Mouse (Mus musculus) forebrain, embryonic 14.5 days (tissue): ENCODE results near the gene Fry. TPM values are rescaled to one million over a fixed set of nuclear protein-coding genes. Genes with fewer than 3 reads are reported as not detected.

Source experiments
- ATAC-seq: fragments of 200-750 bp; cut with Nextera tagmentation; 2 replicates; pipeline ENCODE4 v1.8.0; 2017; ENCODE audit warnings: mild to moderate bottlenecking, moderate library complexity
- DNase-seq: peaks from one replicate; pipeline ENCODE4 v3.0.0-alpha.2; 2015; ENCODE audit warnings: low spot score
- H3K27ac ChIP-seq: fragments of 300-500 bp; sonication (generic); 2 replicates; pipeline ENCODE4 v1.5.1; 2014; ENCODE audit warnings: low read depth, mild to moderate bottlenecking, control low read depth, low read length, moderate library complexity
- H3K27me3 ChIP-seq: fragments of 300-500 bp; sonication (generic); replicated peaks from 2 replicates; pipeline ENCODE4 v1.6.1; 2014; ENCODE audit warnings: low read length, control low read depth, mixed read lengths; ENCODE audit not compliant: control insufficient read depth, insufficient read depth
- H3K36me3 ChIP-seq: fragments of 300-500 bp; sonication (generic); 2 replicates; pipeline ENCODE4 v1.6.1; 2014; ENCODE audit warnings: low read length, control low read depth; ENCODE audit not compliant: control insufficient read depth, insufficient read depth
- H3K4me1 ChIP-seq: fragments of 300-500 bp; sonication (generic); 2 replicates; pipeline ENCODE4 v1.6.1; 2014; ENCODE audit warnings: antibody characterized with exemption, low read length, control low read depth; ENCODE audit not compliant: control insufficient read depth, insufficient read depth
- H3K4me2 ChIP-seq: fragments of 300-500 bp; sonication (generic); 2 replicates; pipeline ENCODE4 v1.6.1; 2014; ENCODE audit warnings: mild to moderate bottlenecking, control low read depth, low read length
- H3K4me3 ChIP-seq: fragments of 300-500 bp; sonication (generic); 2 replicates; pipeline ENCODE4 v1.5.1; 2014; ENCODE audit warnings: low read depth, low read length, control low read depth
- H3K9ac ChIP-seq: fragments of 300-500 bp; sonication (generic); 2 replicates; pipeline ENCODE4 v1.6.1; 2014; ENCODE audit warnings: mild to moderate bottlenecking, low read length, control low read depth, moderate library complexity
- H3K9me3 ChIP-seq: fragments of 300-500 bp; sonication (generic); replicated peaks from 2 replicates; pipeline ENCODE4 v1.6.1; 2016; ENCODE audit warnings: low read length, control low read depth, mixed read lengths; ENCODE audit not compliant: control insufficient read depth
- WGBS: fragments of 180-500 bp; shearing (Covaris S2); extraction: QIAGEN DNeasy Blood & Tissue Kit; methylation state at CpG from one replicate; pipeline ENCODE4 v1.1.7; 2014; 5-methylcytosine and 5-hydroxymethylcytosine counted together
- polyA plus RNA-seq: library from polyadenylated mRNA; unstranded; fragments of >200 nt; fragmentation: Nextera tagmentation; extraction: Ambion mirVana; gene quantifications from 2 replicates; pipeline ENCODE4 v1.2.1, GENCODE M21; 2014

The Fry gene
- polyA plus RNA-seq, 1 experiment from 2014 or later = 27.4 TPM

GRCm38 (mm10) chr5:150101789-150102188 is 16.7 kb upstream of the Fry start:
- ATAC-seq (no peak), DNase-seq (no peak)
- 90% methylated on average over 11 of the region's 11 CpGs for WGBS

GRCm38 (mm10) chr5:150106358-150106757 is 12.1 kb upstream of the Fry start:
- Histone ChIP-seq H3K36me3 (no peaks in the 10 kb centered on the region), H3K27me3 (no peaks in the 10 kb centered on the region), H3K4me1 (no peaks in the 10 kb centered on the region), H3K27ac (no peak overlapping the region), H3K9me3 (no peaks in the 10 kb centered on the region), H3K4me3 (no peak overlapping the region), H3K4me2 (no peak overlapping the region), H3K9ac (no peak overlapping the region)
- ATAC-seq (no peak), DNase-seq (no peak)
- 89% methylated on average over 7 of the region's 7 CpGs for WGBS

More at GRCm38 (mm10) chr5:150101789-150102188, 16.7 kb upstream of the Fry start:
- no peak overlapping the region for H3K27ac ChIP-seq
- H3K36me3 ChIP-seq = no peaks in the 10 kb centered on the region
- no peak overlapping the region for H3K4me3 ChIP-seq
- no peak overlapping the region for H3K4me2 ChIP-seq
- no peaks in the 10 kb centered on the region for H3K4me1 ChIP-seq
- no peaks in the 10 kb centered on the region for H3K27me3 ChIP-seq
- no peak overlapping the region for H3K9ac ChIP-seq
- H3K9me3 ChIP-seq = no peaks in the 10 kb centered on the region

GRCm38 (mm10) chr5:150111236-150111635 is 7.2 kb upstream of the Fry start:
- DNase-seq = no peak
- no peaks in the 10 kb centered on the region for H3K9me3 ChIP-seq
- H3K4me1 ChIP-seq = no peaks in the 10 kb centered on the region
- H3K4me3 ChIP-seq = no peak overlapping the region
- H3K36me3 ChIP-seq = no peaks in the 10 kb centered on the region
- H3K27me3 ChIP-seq = no peaks in the 10 kb centered on the region
- WGBS = 31% methylated on average over 8 of the region's 8 CpGs
- H3K27ac ChIP-seq = no peak overlapping the region
- H3K4me2 ChIP-seq = no peak overlapping the region
- no peak overlapping the region for H3K9ac ChIP-seq
- no peak for ATAC-seq

- Histone ChIP-seq H3K27ac (no peak overlapping the region), H3K36me3 (no peaks in the 10 kb centered on the region), H3K4me1 (no peaks in the 10 kb centered on the region), H3K9ac (no peak overlapping the region), H3K9me3 (no peaks in the 10 kb centered on the region), H3K4me2 (no peak overlapping the region), H3K4me3 (no peak overlapping the region), H3K27me3 (no peaks in the 10 kb centered on the region)
- ATAC-seq = no peak
- DNase-seq = no peak
- 78% methylated on average over 7 of the region's 7 CpGs for WGBS
Measured at GRCm38 (mm10) chr5:150114007-150114406, 4.4 kb upstream of the Fry start.

GRCm38 (mm10) chr5:150114778-150115177 is 3.7 kb upstream of the Fry start:
- Histone ChIP-seq H3K9me3 (no peaks in the 10 kb centered on the region), H3K36me3 (no peaks in the 10 kb centered on the region), H3K27me3 (no peaks in the 10 kb centered on the region), H3K27ac (peak overlapping the region; percentile 49; the same call in 1 of the 2 replicates), H3K4me3 (no peak overlapping the region), H3K4me1 (no peaks in the 10 kb centered on the region), H3K9ac (no peak overlapping the region), H3K4me2 (no peak overlapping the region)
- DNase-seq = peak; percentile 62
- WGBS = 87% methylated on average over 4 of the region's 4 CpGs
- no peak for ATAC-seq

- no peaks in the 10 kb centered on the region for H3K36me3 ChIP-seq
- no peak for ATAC-seq
- 67% methylated on average over 16 of the region's 16 CpGs for WGBS
- peak overlapping the region; percentile 49; the same call in 1 of the 2 replicates for H3K27ac ChIP-seq
- H3K4me3 ChIP-seq = no peak overlapping the region
- no peaks in the 10 kb centered on the region for H3K4me1 ChIP-seq
- H3K9ac ChIP-seq = no peak overlapping the region
- H3K9me3 ChIP-seq = no peaks in the 10 kb centered on the region
- H3K27me3 ChIP-seq = no peaks in the 10 kb centered on the region
- H3K4me2 ChIP-seq = no peak overlapping the region
- DNase-seq = no peak
Measured at GRCm38 (mm10) chr5:150115271-150116092, 3.0 kb upstream of the Fry start.

- no peaks in the 10 kb centered on the region for H3K36me3 ChIP-seq
- no peak overlapping the region for H3K4me2 ChIP-seq
- no peak overlapping the region for H3K9ac ChIP-seq
- H3K9me3 ChIP-seq = no peaks in the 10 kb centered on the region
- ATAC-seq = no peak
- no peak overlapping the region for H3K4me3 ChIP-seq
- no peak for DNase-seq
- no peaks in the 10 kb centered on the region for H3K4me1 ChIP-seq
- no peaks in the 10 kb centered on the region for H3K27me3 ChIP-seq
- H3K27ac ChIP-seq = no peak overlapping the region
- 69% methylated on average over 9 of the region's 9 CpGs for WGBS
Measured at GRCm38 (mm10) chr5:150116216-150116905, 2.1 kb upstream of the Fry start.

- 84% methylated on average over 6 of the region's 6 CpGs for WGBS
- no peak for ATAC-seq
- DNase-seq = no peak
Measured at GRCm38 (mm10) chr5:150116906-150117216, 1.6 kb upstream of the Fry start.

GRCm38 (mm10) chr5:150118124-150118454 is 356 bp upstream of the Fry start:
- Histone ChIP-seq H3K27ac (no peak overlapping the region), H3K4me3 (peak overlapping the region; percentile 64), H3K9ac (no peak overlapping the region; the same call in 1 of the 2 replicates), H3K9me3 (no peaks in the 10 kb centered on the region), H3K27me3 (no peaks in the 10 kb centered on the region), H3K36me3 (no peaks in the 10 kb centered on the region), H3K4me1 (no peaks in the 10 kb centered on the region), H3K4me2 (peak overlapping the region; percentile 71)
- ATAC-seq (no peak), DNase-seq (no peak)
- WGBS = 23% methylated on average over 8 of the region's 8 CpGs

More at GRCm38 (mm10) chr5:150116906-150117216, 1.6 kb upstream of the Fry start:
- Histone ChIP-seq H3K9ac (no peak overlapping the region), H3K9me3 (no peaks in the 10 kb centered on the region), H3K27ac (no peak overlapping the region), H3K4me3 (no peak overlapping the region), H3K27me3 (no peaks in the 10 kb centered on the region), H3K4me2 (no peak overlapping the region), H3K36me3 (no peaks in the 10 kb centered on the region), H3K4me1 (no peaks in the 10 kb centered on the region)
